Mouse (Mus musculus): ENCODE results near the gene Arid2. TPM values are rescaled to one million over a fixed set of nuclear protein-coding genes. Genes with fewer than 3 reads are reported as not detected.

The Arid2 gene
- polyA plus RNA-seq, 1 experiment from 2014 or later = 29.3 TPM

- Histone ChIP-seq H3K4me1 (peaks cover 21% of the 10 kb centered on the region), H3K4me3 (no peak overlapping the region), H3K4me2 (replicated peaks) (no peak overlapping the region), H3K9me3 (no peaks in the 10 kb centered on the region), H3K36me3 (peaks cover 25% of the 10 kb centered on the region), H3K27ac (no peak overlapping the region), H3K9ac (no peak overlapping the region), H3K27me3 (no peaks in the 10 kb centered on the region)
- ATAC-seq (ENCODE audit: low FRiP score, low read depth) = no peak
- 95% methylated on average over 1 of the region's 1 CpGs for WGBS
These were observed 166.0 kb downstream of the Arid2 start for GRCm38 (mm10) chr15:96453346-96453745.

Small RNAs within 50 kb of the gene (microRNA-seq; reads per million reads assigned to microRNA genes)
- not detected for gene Gm25397

Other genes starting within 250 kb of the Arid2 start
- 112 and 116 TPM in 2 replicates for gene Scaf11, start 173.3 kb downstream of the Arid2 start, polyA plus RNA-seq (2015; fragmentation: Nextera tagmentation; extraction: Ambion mirVana)

All from limb, embryonic 13.5 days (tissue).